Mouse (Mus musculus) embryo, embryonic 11.5 days (tissue): ENCODE measurements around the gene Tmem74b.

Experiments used
- DNase-seq: peaks from one replicate; pipeline ENCODE4 v3.0.0-alpha.2; 2012; ENCODE audit warnings: low read depth, low spot score

Gene Tmem74b

GRCm38 (mm10) chr2:151742084-151742483 is 40.3 kb downstream of the Tmem74b start:
- DNase-seq = no peak

GRCm38 (mm10) chr2:151742850-151743679 is 41.3 kb downstream of the Tmem74b start:
- no peak for DNase-seq

GRCm38 (mm10) chr2:151743845-151744244 is 42.0 kb downstream of the Tmem74b start, which contains the start of gene Psmf1:
Psmf1 (minus strand) TSS chr2:151744186.
- DNase-seq = no peak

- peak; percentile 72 for DNase-seq
These were observed 46.3 kb downstream of the Tmem74b start for GRCm38 (mm10) chr2:151747847-151748705.

GRCm38 (mm10) chr2:151751330-151751729 is 49.5 kb downstream of the Tmem74b start:
- no peak for DNase-seq

- no peak for DNase-seq
These were observed 54.7 kb downstream of the Tmem74b start for GRCm38 (mm10) chr2:151756277-151757061.

GRCm38 (mm10) chr2:151757451-151757850 is 55.6 kb downstream of the Tmem74b start:
- DNase-seq = no peak

GRCm38 (mm10) chr2:151758806-151759353 is 57.1 kb downstream of the Tmem74b start:
- no peak for DNase-seq
